Mouse (Mus musculus) small intestine, adult 2 months (tissue): Measurements from ENCODE around the gene Rab3il1.

Source experiments
- CTCF ChIP-seq: fragments of 200-500 bp; IDR thresholded peaks from 2 replicates; pipeline ENCODE4 v1.5.1; 2012; ENCODE audit warnings: low read depth, mild to moderate bottlenecking, control low read depth, inconsistent platforms, low read length, moderate library complexity, mixed read lengths; ENCODE audit not compliant: insufficient replicate concordance, insufficient read length; ENCODE audit errors: extremely low read depth
- POLR2A ChIP-seq: fragments of 200-500 bp; IDR thresholded peaks from 2 replicates; pipeline ENCODE4 v1.6.1; 2012; ENCODE audit warnings: low read depth, mild to moderate bottlenecking, control low read depth, inconsistent platforms, low read length, moderate library complexity

DNA sequence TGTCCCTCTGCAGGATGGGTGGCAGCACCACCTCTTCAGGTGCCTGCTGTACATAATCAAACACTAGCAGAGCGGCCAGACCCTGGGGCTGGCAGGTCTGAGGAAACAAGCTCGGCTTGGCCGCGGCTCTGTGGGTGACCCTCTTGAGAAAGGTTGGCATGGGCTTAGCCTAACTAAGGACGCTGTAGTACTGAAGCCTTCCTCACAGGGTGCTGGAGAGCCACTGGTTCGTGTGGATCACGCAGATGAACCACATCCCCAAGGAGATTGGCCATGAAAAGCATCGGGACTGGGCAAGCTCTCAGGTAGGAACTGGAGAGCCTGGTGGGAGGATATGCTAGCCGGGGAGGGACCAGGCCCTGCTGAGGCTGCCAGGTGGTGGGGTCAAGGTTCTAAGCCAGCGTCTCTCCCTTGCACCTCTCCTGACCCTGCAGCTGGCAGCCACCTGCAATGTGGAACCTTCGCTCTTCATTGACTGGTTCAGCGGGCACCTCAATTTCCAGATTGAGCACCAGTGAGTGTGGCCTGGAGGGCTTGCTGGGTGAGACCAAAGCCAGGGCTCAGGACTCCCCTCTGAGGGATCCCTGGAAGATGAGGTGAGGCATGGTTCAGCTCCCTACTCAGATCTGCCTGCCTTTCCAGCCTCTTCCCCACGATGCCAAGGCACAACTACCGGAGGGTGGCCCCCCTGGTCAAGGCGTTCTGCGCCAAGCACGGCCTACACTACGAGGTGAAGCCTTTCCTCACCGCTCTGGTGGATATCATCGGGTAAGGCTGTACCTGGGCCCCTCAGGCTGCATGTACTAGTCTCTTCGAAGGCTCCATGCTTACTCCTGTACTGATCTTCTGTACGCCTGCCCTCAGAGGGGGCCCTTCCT is 54.6 kb downstream of the Rab3il1 start:
- TF ChIP-seq POLR2A (no peak), CTCF (no peak)
